9 mouse cellular contexts compared by ENCODE assay signal in genomic region chr15:99653291-99653690, GRCm38 (mm10). TPM values are rescaled to one million over a fixed set of nuclear protein-coding genes. Genes with fewer than 3 reads are reported as not detected.
DNase-seq lines count a peak whose midpoint lies in the region; ATAC-seq and TF ChIP-seq lines count a peak whose summit lies in the region.
"Had no signal": no experiment of that assay in that cellular context is flagged by ENCODE, and none has a peak within 500 bp of the region (broad histone marks: within the 10 kb centered on the region; RNA-seq: fewer than 3 reads in every experiment).

No protein-coding gene starts in this region.

- TF ChIP-seq EP300 in CH12.LX (IDR thresholded peaks at IDR 0.05; ENCODE audit: low read length), result no peak

- no peaks in the 10 kb centered on the region for H3K9me3 ChIP-seq in CH12.LX (replicated peaks; ENCODE audit: low read length)
- H3K9me3 ChIP-seq in forebrain, embryonic 16.5 days (ENCODE audit: control insufficient read depth, low read length), result no peaks in the 10 kb centered on the region
- H3K9me3 ChIP-seq in liver, embryonic 15.5 days (replicated peaks), result no peaks in the 10 kb centered on the region

- no peak overlapping the region for H3K9ac ChIP-seq in CH12.LX (ENCODE audit: insufficient read depth, low read depth)
- 0 out of 2 replicates have a peak overlapping the region, but pooled peaks have one; percentile 14 for H3K9ac ChIP-seq in forebrain, embryonic 16.5 days (replicated peaks; ENCODE audit: low read depth, low read length)
- H3K9ac ChIP-seq in liver, embryonic 15.5 days, result no peak overlapping the region

- peaks cover 0 to 2% of the 10 kb centered on the region in 2 experiments for H3K36me3 ChIP-seq in CH12.LX (replicated peaks in 1 of 2; ENCODE audit: control insufficient read depth in 1 of 2, insufficient read depth in 1 of 2, low read length in 1 of 2)
- H3K36me3 ChIP-seq in forebrain, embryonic 16.5 days (ENCODE audit: control insufficient read depth, insufficient read depth), result no peaks in the 10 kb centered on the region
- H3K36me3 ChIP-seq in liver, embryonic 15.5 days (replicated peaks), result 0 out of 2 replicates have a peak, but pooled peaks cover 3% of the 10 kb centered on the region

- dilution Hi-C loops in CH12.LX (cut with MboI; ENCODE audit: extremely low pct_ligation_motif_present, extremely low pct_unique_long_range_greater_than_20kb, low sequenced_read_pairs), result no loop called here

- no peak overlapping the region for H3K4me3 ChIP-seq in CH12.LX (replicated peaks in 1 of 3; ENCODE audit: low read depth in 2 of 3, low read length in 2 of 3, poor library complexity in 1 of 3)
- H3K4me3 ChIP-seq in forebrain, embryonic 16.5 days (replicated peaks; ENCODE audit: low read length), result peak overlapping the region; percentile 14; the same call in 1 of the 2 replicates
- 0 out of 2 replicates have a peak overlapping the region, but pooled peaks have one; percentile 12 for H3K4me3 ChIP-seq in liver, embryonic 15.5 days (replicated peaks)

- in situ Hi-C loops in CH12.LX (cut with MboI; ENCODE audit: low pct_ligation_motif_present, low pct_unique_long_range_greater_than_20kb, low sequenced_read_pairs), result no loop called here

- TF ChIP-seq CTCF in CH12.LX (conservative IDR thresholded peaks at IDR 0.05 in 1 of 2, IDR thresholded peaks at IDR 0.05 in 1 of 2; ENCODE audit: low read depth in 2 of 2, low read length in 2 of 2), result peak in 1 of 2 experiments; percentile 43; a peak in 2 of 4 replicates

- peaks cover 28% of the 10 kb centered on the region for H3K79me2 ChIP-seq in CH12.LX (replicated peaks; ENCODE audit: control insufficient read depth, extremely low read depth, insufficient read depth, poor library complexity, severe bottlenecking)

- peak; percentile 40 for DNase-seq in cerebellum, adult 9-11 months
- DNase-seq in cerebellum, adult 18-20 months, result no peak
- DNase-seq in CH12.LX (ENCODE audit: extremely low read depth), result no peak
- no peak for DNase-seq in right cerebral cortex, adult 18-20 months
- no peak for DNase-seq in thymus, postnatal 4 days
- DNase-seq in ovary, postnatal 14 days (ENCODE audit: low spot score), result no peak

- peaks cover 3 to 34% of the 10 kb centered on the region in 2 experiments; a peak in 3 of 4 replicates for H3K4me1 ChIP-seq in CH12.LX (ENCODE audit: control insufficient read depth in 1 of 2, insufficient read depth in 2 of 2)
- H3K4me1 ChIP-seq in forebrain, embryonic 16.5 days (replicated peaks; ENCODE audit: control insufficient read depth, insufficient read depth, low read length), result peaks cover 28% of the 10 kb centered on the region
- H3K4me1 ChIP-seq in liver, embryonic 15.5 days (replicated peaks), result peaks cover 51% of the 10 kb centered on the region

- ATAC-seq in forebrain, embryonic 16.5 days, result no peak
- no peak for ATAC-seq in liver, embryonic 15.5 days (ENCODE audit: insufficient read depth)

- TF ChIP-seq POLR2A in CH12.LX (IDR thresholded peaks at IDR 0.05; ENCODE audit: low read depth, low read length), result no peak

- no peak for TF ChIP-seq RAD21 in CH12.LX (IDR thresholded peaks at IDR 0.05; ENCODE audit: low read depth, low read length)

- WGBS in forebrain, embryonic 16.5 days, result 16% methylated on average over 8 of the region's 8 CpGs
- WGBS in liver, embryonic 15.5 days (ENCODE audit: insufficient replicate concordance), result 8% methylated on average over 8 of the region's 8 CpGs

- no peak overlapping the region for H3K27ac ChIP-seq in CH12.LX (ENCODE audit: insufficient read depth, low read depth)
- no peak overlapping the region for H3K27ac ChIP-seq in forebrain, embryonic 16.5 days (ENCODE audit: low read length)
- H3K27ac ChIP-seq in liver, embryonic 15.5 days (replicated peaks), result no peak overlapping the region

- peaks cover 30% of the 10 kb centered on the region for H3K27me3 ChIP-seq in CH12.LX (replicated peaks)
- peaks cover 11% of the 10 kb centered on the region for H3K27me3 ChIP-seq in forebrain, embryonic 16.5 days (replicated peaks; ENCODE audit: control insufficient read depth, insufficient read depth, low read length)
- peaks cover 59% of the 10 kb centered on the region for H3K27me3 ChIP-seq in liver, embryonic 15.5 days

- no peak overlapping the region for H3K4me2 ChIP-seq in CH12.LX (ENCODE audit: insufficient read depth, low read depth, poor library complexity, severe bottlenecking)
- H3K4me2 ChIP-seq in forebrain, embryonic 16.5 days (ENCODE audit: low read length), result peak overlapping the region; percentile 40
- H3K4me2 ChIP-seq in liver, embryonic 15.5 days, result peak overlapping the region; percentile 42

TF ChIP-seq in CH12.LX, 34 proteins besides CTCF, POLR2A, EP300 and RAD21:
- TF ChIP-seq TCF12 (IDR thresholded peaks at IDR 0.05; ENCODE audit: low read depth, low read length) (0 out of 2 replicates have a peak, but pooled peaks have one; percentile 16), SIN3A (IDR thresholded peaks at IDR 0.05; ENCODE audit: low read length) (no peak)

RNA-seq across cellular contexts. Expression of gene Racgap1, which starts 1.8 kb away (rescaled TPM):
- total RNA-seq in CH12.LX (2012; rRNA removed), result 97.9 and 108 TPM in 2 replicates
- total RNA-seq in CH12.LX (2014; rRNA removed), result 130 and 143 TPM in 2 replicates
- 131 and 151 TPM in 2 replicates for polyA plus RNA-seq in CH12.LX (2012; ENCODE audit: insufficient read length, low read depth)
- 94.4 and 113 TPM in 2 replicates for polyA plus RNA-seq in forebrain, embryonic 16.5 days (2015; fragmentation: Nextera tagmentation; extraction: Ambion mirVana)
- 66.2 and 66.3 TPM in 2 replicates for polyA plus RNA-seq in liver, embryonic 15.5 days (2015; fragmentation: Nextera tagmentation; extraction: Ambion mirVana)

RNA-seq across cellular contexts. Expression of gene Asic1, which starts 16.9 kb away (rescaled TPM):
- total RNA-seq in CH12.LX (2012; rRNA removed) (0.46 and 0.47 TPM in 2 replicates), CH12.LX (2014; rRNA removed) (not detected in 2 replicates)
- 0.80 and 0.94 TPM in 2 replicates for polyA plus RNA-seq in CH12.LX (2012; ENCODE audit: insufficient read length, low read depth)
- polyA plus RNA-seq in forebrain, embryonic 16.5 days (2015; fragmentation: Nextera tagmentation; extraction: Ambion mirVana), result 26.2 and 37.4 TPM in 2 replicates
- 0.28 and 0.45 TPM in 2 replicates for polyA plus RNA-seq in liver, embryonic 15.5 days (2015; fragmentation: Nextera tagmentation; extraction: Ambion mirVana)

RNA-seq across cellular contexts. Expression of gene Smarcd1, which starts 48.6 kb away (rescaled TPM):
- total RNA-seq in CH12.LX (2012; rRNA removed) (17.9 and 19.9 TPM in 2 replicates), CH12.LX (2014; rRNA removed) (10.5 and 12.5 TPM in 2 replicates)
- polyA plus RNA-seq in CH12.LX (2012; ENCODE audit: insufficient read length, low read depth), result 56.5 and 69.9 TPM in 2 replicates
- 111 and 116 TPM in 2 replicates for polyA plus RNA-seq in forebrain, embryonic 16.5 days (2015; fragmentation: Nextera tagmentation; extraction: Ambion mirVana)
- polyA plus RNA-seq in liver, embryonic 15.5 days (2015; fragmentation: Nextera tagmentation; extraction: Ambion mirVana), result 5.3 and 5.7 TPM in 2 replicates

RNA-seq across cellular contexts. Expression of gene Gm17349, which starts 52.0 kb away (rescaled TPM):
- 2.1 and 2.9 TPM in 2 replicates for total RNA-seq in CH12.LX (2012; rRNA removed)
- total RNA-seq in CH12.LX (2014; rRNA removed), result not detected in 2 replicates
- not detected in 2 replicates for polyA plus RNA-seq in CH12.LX (2012; ENCODE audit: insufficient read length, low read depth)
- polyA plus RNA-seq in forebrain, embryonic 16.5 days (2015; fragmentation: Nextera tagmentation; extraction: Ambion mirVana), result not detected in 2 replicates
- polyA plus RNA-seq in liver, embryonic 15.5 days (2015; fragmentation: Nextera tagmentation; extraction: Ambion mirVana), result not detected in 2 replicates
- polyA plus RNA-seq: C2C12 had no signal

RNA-seq across cellular contexts. Expression of gene Aqp6, which starts 52.1 kb away (rescaled TPM):
- total RNA-seq in CH12.LX (2012; rRNA removed) (not detected in 2 replicates), CH12.LX (2014; rRNA removed) (not detected in 2 replicates)
- not detected in 2 replicates for polyA plus RNA-seq in CH12.LX (2012; ENCODE audit: insufficient read length, low read depth)
- not detected in 2 replicates for polyA plus RNA-seq in forebrain, embryonic 16.5 days (2015; fragmentation: Nextera tagmentation; extraction: Ambion mirVana)
- polyA plus RNA-seq in liver, embryonic 15.5 days (2015; fragmentation: Nextera tagmentation; extraction: Ambion mirVana), result not detected in 2 replicates
- polyA plus RNA-seq: C2C12 had no signal

Comparison
In these comparisons a context has a peak if more than half of its experiments do, and no peak if none do; other contexts are left out.
1. H3K4me3 ChIP-seq: peak in forebrain, embryonic 16.5 days (single experiment) and liver, embryonic 15.5 days (single experiment); none in CH12.LX (0 of 3).
2. RNA of gene Asic1, which starts 16.9 kb away (polyA plus RNA-seq): 26.2 to 37.4 TPM in forebrain, embryonic 16.5 days; 0.80 to 0.94 TPM in CH12.LX and 0.28 to 0.45 TPM in liver, embryonic 15.5 days; every median in the first group is over 10 times any median in the second.